Mouse (Mus musculus) CH12.LX (cell line): ENCODE data around the gene Rnf126.

Source experiments
- BHLHE40 ChIP-seq: IDR thresholded peaks from 2 replicates; pipeline ENCODE4 v1.6.1; 2011; ENCODE audit warnings: mild to moderate bottlenecking, low read depth, low read length, improper control_type of control experiment
- CTCF ChIP-seq, 2 experiments: IDR thresholded peaks in 1 of 2; conservative IDR thresholded peaks in 1 of 2; 2 replicates each; pipeline ENCODE4 v1.5.1; 2011 to 2012; ENCODE audit warnings: low read depth in 2 of 2, low read length in 2 of 2, improper control_type of control experiment in 1 of 2, inconsistent platforms in 1 of 2, mild to moderate bottlenecking in 1 of 2, moderate library complexity in 1 of 2
- ELF1 ChIP-seq: IDR thresholded peaks from 2 replicates; pipeline ENCODE4 v1.6.1; 2014; ENCODE audit warnings: low read depth, mild to moderate bottlenecking, inconsistent platforms, low read length, improper control_type of control experiment
- ETS1 ChIP-seq: conservative IDR thresholded peaks from 2 replicates; pipeline ENCODE4 v1.6.1; 2012; ENCODE audit warnings: low read depth, mild to moderate bottlenecking, inconsistent platforms, low read length, improper control_type of control experiment, moderate library complexity
- HCFC1 ChIP-seq: IDR thresholded peaks from 2 replicates; pipeline ENCODE4 v1.6.1; 2012; ENCODE audit warnings: low read depth, mild to moderate bottlenecking, inconsistent platforms, low read length, improper control_type of control experiment
- NRF1 ChIP-seq: IDR thresholded peaks from 2 replicates; pipeline ENCODE4 v1.6.1; 2014; ENCODE audit warnings: low read depth, mild to moderate bottlenecking, inconsistent platforms, low read length, improper control_type of control experiment, moderate library complexity
- POLR2A ChIP-seq: IDR thresholded peaks from 2 replicates; pipeline ENCODE4 v1.6.1; 2011; ENCODE audit warnings: low read depth, mild to moderate bottlenecking, improper control_type of control experiment, low read length
- RAD21 ChIP-seq: IDR thresholded peaks from 2 replicates; pipeline ENCODE4 v1.6.1; 2011; ENCODE audit warnings: low read depth, mild to moderate bottlenecking, low read length, improper control_type of control experiment, moderate library complexity

- no peak for TF ChIP-seq CTCF (conservative IDR thresholded peaks at IDR 0.05 in 1 of 2, IDR thresholded peaks at IDR 0.05 in 1 of 2; ENCODE audit: low read depth in 2 of 2, low read length in 2 of 2)
- no peak for TF ChIP-seq POLR2A
- TF ChIP-seq ELF1: no peak
- no peak for TF ChIP-seq RAD21
- TF ChIP-seq BHLHE40: no peak
- TF ChIP-seq NRF1: no peak
- TF ChIP-seq ETS1: no peak
- TF ChIP-seq HCFC1: no peak
Observed at GRCm38 (mm10) chr10:79803716-79804323, 37.1 kb upstream of the Rnf126 start.
